Mouse (Mus musculus): ENCODE results near the gene Mapk12. TPM values are rescaled to one million over a fixed set of nuclear protein-coding genes. Genes with fewer than 3 reads are reported as not detected.

Mapk12 gene
- polyA plus RNA-seq, 1 experiment: not detected

- no peak for TF ChIP-seq POLR2A (IDR thresholded peaks at IDR 0.05; ENCODE audit: borderline replicate concordance, low read depth, low read length)
- TF ChIP-seq CTCF (IDR thresholded peaks at IDR 0.05; ENCODE audit: low read depth, low read length): no peak
- Histone ChIP-seq H3K4me1 (ENCODE audit: control insufficient read depth, insufficient read depth, low read length) (peaks cover 12% of the 10 kb centered on the region), H3K27ac (ENCODE audit: insufficient read depth, low read depth, low read length) (no peak overlapping the region), H3K4me3 (ENCODE audit: insufficient read depth, low read length) (peak overlapping the region; percentile 48)
Observed at GRCm38 (mm10) chr15:89150041-89150390, 9.5 kb upstream of the Mapk12 start.

GRCm38 (mm10) chr15:89149271-89150040 is 9.0 kb upstream of the Mapk12 start, which contains the start of gene Mapk11:
TSS of gene Mapk11 (minus strand) at chr15:89149628.
- Histone ChIP-seq H3K4me1 (ENCODE audit: control insufficient read depth, insufficient read depth, low read length) (peaks cover 12% of the 10 kb centered on the region), H3K27ac (ENCODE audit: insufficient read depth, low read depth, low read length) (no peak within 1 kb of the TSS)
- no peak for TF ChIP-seq POLR2A (IDR thresholded peaks at IDR 0.05; ENCODE audit: borderline replicate concordance, low read depth, low read length)
- no peak for TF ChIP-seq CTCF (IDR thresholded peaks at IDR 0.05; ENCODE audit: low read depth, low read length)

GRCm38 (mm10) chr15:89148496-89149270 is 8.2 kb upstream of the Mapk12 start:
- peaks cover 12% of the 10 kb centered on the region for H3K4me1 ChIP-seq (ENCODE audit: control insufficient read depth, insufficient read depth, low read length)
- no peak for TF ChIP-seq POLR2A (IDR thresholded peaks at IDR 0.05; ENCODE audit: borderline replicate concordance, low read depth, low read length)
- no peak for TF ChIP-seq CTCF (IDR thresholded peaks at IDR 0.05; ENCODE audit: low read depth, low read length)
- H3K4me3 ChIP-seq (ENCODE audit: insufficient read depth, low read length): peak overlapping the region; percentile 68
- H3K27ac ChIP-seq (ENCODE audit: insufficient read depth, low read depth, low read length): no peak overlapping the region

More at GRCm38 (mm10) chr15:89149271-89150040, 9.0 kb upstream of the Mapk12 start, which contains the start of gene Mapk11:
- peak within 1 kb of the TSS; percentile 68 for H3K4me3 ChIP-seq (ENCODE audit: insufficient read depth, low read length)

GRCm38 (mm10) chr15:89147895-89148294 is 7.4 kb upstream of the Mapk12 start:
- no peak for TF ChIP-seq CTCF (IDR thresholded peaks at IDR 0.05; ENCODE audit: low read depth, low read length)
- no peak for TF ChIP-seq POLR2A (IDR thresholded peaks at IDR 0.05; ENCODE audit: borderline replicate concordance, low read depth, low read length)
- Histone ChIP-seq H3K4me3 (ENCODE audit: insufficient read depth, low read length) (no peak overlapping the region), H3K27ac (ENCODE audit: insufficient read depth, low read depth, low read length) (no peak overlapping the region), H3K4me1 (ENCODE audit: control insufficient read depth, insufficient read depth, low read length) (peaks cover 12% of the 10 kb centered on the region)

- Histone ChIP-seq H3K4me1 (ENCODE audit: control insufficient read depth, insufficient read depth, low read length) (peaks cover 12% of the 10 kb centered on the region), H3K27ac (ENCODE audit: insufficient read depth, low read depth, low read length) (no peak overlapping the region), H3K4me3 (ENCODE audit: insufficient read depth, low read length) (no peak overlapping the region)
- TF ChIP-seq POLR2A (IDR thresholded peaks at IDR 0.05; ENCODE audit: borderline replicate concordance, low read depth, low read length) (no peak), CTCF (IDR thresholded peaks at IDR 0.05; ENCODE audit: low read depth, low read length) (no peak)
Observed at GRCm38 (mm10) chr15:89147456-89147855, 7.0 kb upstream of the Mapk12 start.

- Histone ChIP-seq H3K4me3 (ENCODE audit: insufficient read depth, low read length) (0 out of 2 replicates have a peak overlapping the region, but pooled peaks have one; percentile 4), H3K27ac (ENCODE audit: insufficient read depth, low read depth, low read length) (no peak overlapping the region), H3K4me1 (ENCODE audit: control insufficient read depth, insufficient read depth, low read length) (peaks cover 12% of the 10 kb centered on the region)
- no peak for TF ChIP-seq CTCF (IDR thresholded peaks at IDR 0.05; ENCODE audit: low read depth, low read length)
- no peak for TF ChIP-seq POLR2A (IDR thresholded peaks at IDR 0.05; ENCODE audit: borderline replicate concordance, low read depth, low read length)
Observed at GRCm38 (mm10) chr15:89147024-89147423, 6.5 kb upstream of the Mapk12 start.

- no peak overlapping the region for H3K27ac ChIP-seq (ENCODE audit: insufficient read depth, low read depth, low read length)
- H3K4me3 ChIP-seq (ENCODE audit: insufficient read depth, low read length): 0 out of 2 replicates have a peak overlapping the region, but pooled peaks have one; percentile 4
- peaks cover 12% of the 10 kb centered on the region for H3K4me1 ChIP-seq (ENCODE audit: control insufficient read depth, insufficient read depth, low read length)
- TF ChIP-seq POLR2A (IDR thresholded peaks at IDR 0.05; ENCODE audit: borderline replicate concordance, low read depth, low read length): no peak
- TF ChIP-seq CTCF (IDR thresholded peaks at IDR 0.05; ENCODE audit: low read depth, low read length): no peak
Observed at GRCm38 (mm10) chr15:89146537-89146936, 6.0 kb upstream of the Mapk12 start.

- peaks cover 12% of the 10 kb centered on the region for H3K4me1 ChIP-seq (ENCODE audit: control insufficient read depth, insufficient read depth, low read length)
- no peak overlapping the region for H3K27ac ChIP-seq (ENCODE audit: insufficient read depth, low read depth, low read length)
- no peak overlapping the region for H3K4me3 ChIP-seq (ENCODE audit: insufficient read depth, low read length)
- TF ChIP-seq CTCF (IDR thresholded peaks at IDR 0.05; ENCODE audit: low read depth, low read length) (no peak), POLR2A (IDR thresholded peaks at IDR 0.05; ENCODE audit: borderline replicate concordance, low read depth, low read length) (no peak)
Observed at GRCm38 (mm10) chr15:89145813-89146350, 5.4 kb upstream of the Mapk12 start.

GRCm38 (mm10) chr15:89144965-89145364 is 4.5 kb upstream of the Mapk12 start:
- peaks cover 11% of the 10 kb centered on the region for H3K4me1 ChIP-seq (ENCODE audit: control insufficient read depth, insufficient read depth, low read length)
- no peak for TF ChIP-seq CTCF (IDR thresholded peaks at IDR 0.05; ENCODE audit: low read depth, low read length)
- TF ChIP-seq POLR2A (IDR thresholded peaks at IDR 0.05; ENCODE audit: borderline replicate concordance, low read depth, low read length): no peak
- H3K27ac ChIP-seq (ENCODE audit: insufficient read depth, low read depth, low read length): no peak overlapping the region
- no peak overlapping the region for H3K4me3 ChIP-seq (ENCODE audit: insufficient read depth, low read length)

Measured in bone marrow macrophage, adult 2 months (primary cell).